Mouse (Mus musculus) naive thymus-derived CD4-positive, alpha-beta T cell, adult 2 months (primary cell): ENCODE measurements around the gene Thrb.
"Not testable (repeated sequence)": the region's sequence is repeated elsewhere in the genome, so short reads cannot be mapped to it uniquely, and the experiment has no call there.

Source experiments
- DNase-seq: peaks from one replicate; pipeline ENCODE4 v3.0.0-alpha.2; 2011; ENCODE audit warnings: low read depth

Thrb gene

DNA sequence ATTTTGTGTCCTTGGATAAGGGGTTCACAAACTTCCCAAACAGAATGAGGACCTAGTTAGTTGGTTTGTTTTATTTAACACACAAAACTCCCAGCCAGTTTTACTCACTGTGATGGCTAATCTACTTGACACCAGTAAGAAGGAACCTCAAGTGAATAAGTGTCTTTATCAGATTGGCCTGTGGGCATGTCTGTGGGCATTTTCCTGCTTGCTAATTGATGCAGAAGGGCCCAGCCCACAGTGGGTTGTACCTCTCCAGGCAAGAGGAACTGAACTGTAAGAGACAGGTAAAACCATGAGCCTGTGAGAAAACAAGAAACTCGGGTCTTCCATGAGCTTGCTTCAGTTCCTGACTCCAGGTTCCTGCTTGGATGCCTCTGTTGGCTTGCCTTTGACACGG, 215.9 kb downstream of the Thrb start:
- no peak for DNase-seq

DNA sequence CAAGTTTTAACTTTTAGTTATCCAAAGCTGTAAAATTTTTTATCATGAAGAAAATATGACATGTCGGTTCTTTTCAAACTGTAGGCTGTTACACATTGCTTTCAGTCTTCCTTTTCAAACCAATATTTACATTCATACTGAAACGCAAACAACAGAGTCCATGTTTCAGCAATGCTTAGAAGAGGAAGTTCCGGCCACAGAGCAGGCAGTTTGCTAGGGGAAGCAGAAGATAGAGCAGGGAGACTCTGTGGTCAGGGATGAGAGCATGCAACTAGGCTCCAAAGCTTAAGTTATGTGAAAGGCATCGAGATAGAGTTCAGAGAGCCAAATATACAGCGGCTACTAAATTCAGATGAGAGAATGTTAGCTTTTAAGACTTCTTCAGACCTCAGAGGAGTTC, 219.4 kb downstream of the Thrb start:
- DNase-seq: no peak

DNA sequence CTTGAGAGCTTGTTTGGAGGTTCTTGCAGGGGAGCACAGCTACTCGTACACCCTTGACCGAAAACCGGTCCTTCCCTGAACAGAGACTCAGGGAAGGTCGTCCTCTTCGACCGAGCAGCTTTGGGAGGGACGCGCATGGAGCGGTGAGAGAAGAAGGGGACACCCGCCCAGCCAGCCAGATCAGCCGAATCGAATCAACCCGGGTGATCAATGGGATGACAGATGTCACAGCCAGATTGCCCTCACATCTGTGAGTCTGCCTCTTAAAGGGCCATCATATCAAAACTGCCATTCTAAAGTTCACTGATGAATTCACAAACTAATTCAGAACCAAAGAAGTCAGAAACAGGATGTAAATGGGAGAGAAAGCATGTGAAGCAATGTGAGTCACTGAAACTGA, 224.8 kb downstream of the Thrb start:
- DNase-seq: no peak

DNA sequence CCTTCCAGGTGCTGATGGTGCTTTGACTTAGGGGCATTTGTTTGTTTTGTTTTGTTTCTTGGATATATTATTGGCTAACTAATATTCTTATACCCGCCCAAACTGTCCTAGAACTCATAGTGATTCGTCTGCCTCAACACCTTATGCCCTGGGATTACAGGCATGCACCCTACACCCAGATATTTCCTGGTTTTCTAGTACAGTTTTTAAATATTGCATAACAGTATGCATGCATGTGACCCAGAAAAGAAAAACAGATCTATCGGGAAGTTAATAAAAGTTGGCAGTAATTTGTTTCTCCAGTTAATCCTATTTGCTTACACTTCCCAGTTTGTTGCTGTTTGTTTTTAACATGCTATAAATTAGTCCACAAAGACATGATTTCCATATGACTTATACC, 225.3 kb downstream of the Thrb start:
- DNase-seq: no peak

DNA sequence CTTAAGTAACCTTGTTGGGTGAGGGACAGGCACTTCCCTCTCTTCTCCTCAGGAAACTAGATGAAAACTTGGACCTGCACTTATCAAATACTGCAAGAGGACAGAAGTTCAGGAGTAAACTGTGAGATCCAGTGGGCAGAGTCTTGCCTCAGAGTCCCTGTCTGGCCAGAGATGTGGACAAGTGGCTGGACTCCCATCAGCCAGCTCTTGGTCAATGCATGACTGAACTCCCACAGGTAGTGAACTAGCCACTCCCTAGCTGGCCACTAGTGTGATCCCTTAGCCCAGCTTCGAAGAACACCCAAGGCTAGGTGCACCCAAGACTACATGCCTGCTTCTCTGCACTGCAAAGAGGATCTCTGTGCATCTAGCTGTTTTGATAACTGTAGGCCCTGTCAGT, 234.7 kb downstream of the Thrb start:
- DNase-seq: no peak

DNA sequence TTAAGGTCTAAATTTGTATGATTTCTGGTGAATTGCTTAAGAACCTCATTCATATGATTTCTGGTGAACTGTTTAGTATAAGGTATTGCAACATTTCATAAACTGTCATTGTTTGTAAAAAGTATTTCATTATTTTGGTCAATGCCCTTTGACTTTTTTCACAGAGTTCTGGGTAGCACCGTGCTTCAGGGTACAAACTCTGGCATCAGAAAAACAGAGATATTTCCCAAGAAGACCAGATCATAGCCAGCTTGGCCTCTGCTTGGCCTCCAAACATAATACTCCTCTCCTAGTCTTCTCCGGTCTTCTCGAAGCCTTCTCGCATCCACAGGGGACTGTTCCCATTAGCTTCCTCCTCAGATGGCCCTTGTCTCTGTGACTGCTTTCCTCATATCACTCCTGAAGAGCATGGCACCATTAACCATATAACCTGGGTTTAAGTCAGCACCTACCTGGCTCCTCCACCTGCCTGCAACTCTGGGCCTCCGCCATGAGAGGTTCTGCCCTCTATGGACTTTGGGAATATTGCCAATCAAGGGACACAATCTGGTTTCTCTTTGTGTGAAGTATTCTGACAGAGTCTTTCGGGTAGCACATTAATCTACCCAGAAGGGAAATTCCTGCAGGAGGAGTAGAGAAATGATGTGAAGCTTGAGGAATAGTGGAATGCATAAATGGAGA, 239.8 kb downstream of the Thrb start:
- DNase-seq: no peak

DNA sequence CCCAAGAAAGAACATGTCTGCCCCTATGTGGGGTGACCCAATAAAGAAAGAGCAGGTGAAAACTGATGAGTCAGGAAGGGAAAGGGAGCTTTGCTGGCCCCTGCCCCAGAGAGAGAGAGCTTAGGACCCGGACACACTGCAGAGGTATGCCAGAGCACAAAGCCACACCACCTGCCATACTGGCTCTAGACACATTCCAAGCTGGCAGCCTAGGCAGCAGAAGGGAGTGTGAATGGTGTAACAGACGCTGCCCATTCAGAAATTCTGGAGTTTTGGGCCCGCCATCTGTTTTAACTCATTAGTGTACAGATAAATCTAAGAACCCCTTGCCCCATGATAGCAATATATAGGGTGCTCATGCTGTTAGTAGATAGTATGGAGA, 240.3 kb downstream of the Thrb start:
- DNase-seq: no peak

DNA sequence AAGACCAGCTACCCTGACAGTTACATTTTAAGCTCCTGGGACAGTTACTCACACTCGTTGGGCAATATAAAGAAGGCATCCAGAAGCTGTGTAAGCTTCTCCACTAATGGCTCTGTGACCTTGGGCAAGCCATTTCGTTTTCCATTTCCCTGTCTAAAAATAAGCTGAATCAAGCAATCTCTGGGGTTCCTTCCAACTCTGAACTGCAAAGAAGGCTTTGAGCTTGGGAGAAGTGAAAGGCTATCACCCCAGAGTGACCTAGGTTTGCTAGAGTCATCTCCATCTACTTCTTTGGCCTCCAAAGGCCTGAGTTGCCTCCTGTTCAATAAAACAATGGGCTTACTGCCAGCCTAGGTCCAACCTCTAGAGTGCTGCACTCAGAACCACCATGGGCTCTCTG, 242.4 kb downstream of the Thrb start:
- DNase-seq: no peak

DNA sequence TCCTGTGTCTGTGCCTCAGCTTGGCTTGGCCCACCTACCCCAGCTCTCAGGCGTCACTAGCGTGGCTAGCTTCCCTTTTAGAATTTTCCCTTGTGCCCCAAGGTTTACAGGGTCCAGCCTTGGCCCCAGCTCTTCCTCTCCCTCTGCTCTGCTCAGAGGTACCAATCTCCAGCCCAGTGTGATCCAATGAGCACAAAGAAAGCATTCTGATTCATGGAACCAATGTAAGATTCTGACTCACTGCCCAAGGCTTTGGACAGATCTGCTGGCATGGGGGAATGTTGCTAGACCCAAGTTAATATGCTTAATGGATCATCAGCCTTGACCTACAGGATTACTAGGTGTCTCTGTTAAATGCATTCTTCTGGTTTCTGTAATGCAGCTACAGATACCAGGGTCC, 243.1 kb downstream of the Thrb start:
- no peak for DNase-seq

DNA sequence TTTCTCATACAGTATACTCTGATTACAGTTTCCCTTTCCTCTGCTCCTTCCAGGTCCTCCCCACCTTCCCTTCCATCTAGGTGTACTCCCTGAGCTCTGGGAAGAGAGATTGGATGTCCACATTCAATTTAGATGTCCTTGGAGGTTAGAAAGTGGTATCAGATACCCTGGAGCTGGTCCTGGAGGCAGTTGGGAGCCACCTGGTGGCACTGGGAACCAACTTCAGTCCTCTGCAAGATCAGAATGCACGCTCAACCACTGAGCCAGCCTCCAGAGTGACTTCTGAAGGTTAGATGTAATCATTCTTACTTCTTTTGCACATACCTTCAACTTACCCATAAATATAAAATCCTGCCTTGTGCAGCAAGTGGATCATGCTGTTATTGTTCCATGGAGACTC, 244.5 kb downstream of the Thrb start:
- no peak for DNase-seq

DNA sequence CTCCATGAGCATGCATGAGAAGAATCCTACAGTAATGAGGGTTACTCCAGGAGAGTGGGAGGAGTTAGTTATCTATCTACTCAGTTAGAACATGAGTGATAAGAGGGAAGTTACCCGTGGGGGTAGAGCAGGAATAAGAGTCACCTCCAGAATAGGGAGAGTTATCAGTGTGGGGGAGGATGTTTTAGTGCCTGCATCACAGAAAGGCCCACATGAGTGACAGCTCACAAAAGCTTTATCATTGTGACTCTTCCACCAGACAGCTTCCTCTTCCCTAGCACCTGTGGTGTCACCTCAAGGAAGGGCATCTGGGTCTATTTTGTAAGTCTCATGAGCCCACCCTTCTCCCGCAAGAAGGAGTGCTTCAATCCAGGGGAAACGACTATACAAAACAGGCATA, 245.6 kb downstream of the Thrb start:
- no peak for DNase-seq

DNA sequence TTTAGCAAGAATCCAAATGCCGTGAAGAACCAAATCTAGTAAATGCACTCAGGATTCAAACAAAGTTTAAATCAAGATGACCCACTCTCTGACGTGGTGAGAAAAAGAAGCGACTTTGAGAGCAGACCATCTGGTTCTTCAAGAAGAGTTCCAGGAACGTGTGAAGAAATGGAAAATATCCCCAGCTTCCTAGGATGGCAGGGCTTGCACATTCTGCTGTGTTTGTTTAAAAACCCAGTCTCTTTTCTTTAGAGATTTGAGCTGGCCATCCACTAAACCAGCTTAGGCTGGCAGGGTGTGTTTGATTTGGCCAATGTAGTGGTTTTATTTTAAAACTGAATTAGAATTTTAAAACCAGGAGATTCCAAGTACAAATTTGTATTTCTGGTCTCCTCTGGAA, 246.9 kb downstream of the Thrb start:
- no peak for DNase-seq

DNA sequence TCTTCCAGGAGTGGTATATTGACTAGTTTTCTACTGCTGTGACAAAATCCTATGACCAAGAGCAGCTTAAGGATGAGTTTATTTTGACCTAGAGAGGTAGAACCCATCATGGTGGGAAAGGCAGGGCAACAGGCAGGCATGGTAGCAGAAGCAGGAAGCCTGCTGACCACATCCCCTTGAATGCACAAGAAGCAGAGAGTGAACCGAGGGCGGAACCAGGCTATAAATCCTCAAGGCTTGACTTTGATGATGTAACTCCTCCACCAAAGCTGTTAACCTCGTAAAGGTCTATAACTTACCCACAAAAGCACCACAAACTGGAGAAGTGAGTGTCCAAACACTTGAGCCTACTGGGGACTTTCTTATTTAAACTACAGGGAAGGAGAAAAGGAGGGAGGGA, 251.1 kb downstream of the Thrb start:
- DNase-seq: no peak

DNA sequence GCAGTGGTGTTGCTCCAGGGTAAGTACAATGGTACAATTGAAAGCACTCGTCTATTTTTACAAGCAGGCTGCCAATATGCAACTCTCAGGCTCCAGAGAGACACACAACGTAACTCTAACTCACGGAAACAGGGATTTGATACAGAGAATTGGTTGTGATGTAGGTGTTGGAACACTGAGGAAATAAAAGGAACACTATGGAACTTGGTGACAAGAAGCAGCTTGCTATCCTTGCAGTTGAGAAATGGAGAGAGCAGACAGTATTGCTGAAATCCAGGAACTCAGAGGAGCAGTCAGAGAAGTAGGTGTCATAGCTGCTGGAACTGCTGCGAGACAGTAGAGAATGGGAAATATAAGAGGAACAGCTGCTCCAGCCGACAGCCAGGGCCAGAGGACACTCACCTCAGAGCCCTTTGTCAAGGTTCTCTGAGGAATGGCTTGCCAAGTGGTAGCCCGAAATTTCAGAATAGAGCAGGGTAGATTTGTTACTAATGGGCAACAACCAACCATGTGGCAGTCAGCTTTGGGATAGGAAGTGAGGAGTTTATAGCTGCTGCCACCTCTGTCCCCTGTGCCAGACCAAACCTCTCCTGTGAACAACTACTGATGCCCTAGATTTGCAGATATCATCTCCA, 252.6 kb downstream of the Thrb start:
- no peak for DNase-seq

DNA sequence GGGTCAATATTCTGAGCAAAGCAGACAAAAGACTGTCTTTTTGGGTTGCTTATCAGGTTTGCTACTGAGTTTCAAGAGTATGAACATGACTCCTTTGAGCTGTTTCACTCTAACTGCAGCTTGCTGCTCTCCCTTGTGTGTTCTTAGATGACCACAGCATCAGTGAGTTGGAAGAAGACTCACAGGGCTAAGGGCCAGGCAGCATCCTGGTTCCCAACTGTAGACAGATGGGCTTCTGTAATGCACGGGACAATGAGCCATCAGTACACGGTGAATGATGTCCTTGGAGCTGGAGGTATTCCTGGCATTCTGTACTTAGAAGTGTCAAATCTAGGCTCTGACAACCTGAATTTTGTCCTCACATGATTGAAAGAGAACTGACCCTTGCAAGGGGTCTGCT, 255.5 kb downstream of the Thrb start:
- no peak for DNase-seq

DNA sequence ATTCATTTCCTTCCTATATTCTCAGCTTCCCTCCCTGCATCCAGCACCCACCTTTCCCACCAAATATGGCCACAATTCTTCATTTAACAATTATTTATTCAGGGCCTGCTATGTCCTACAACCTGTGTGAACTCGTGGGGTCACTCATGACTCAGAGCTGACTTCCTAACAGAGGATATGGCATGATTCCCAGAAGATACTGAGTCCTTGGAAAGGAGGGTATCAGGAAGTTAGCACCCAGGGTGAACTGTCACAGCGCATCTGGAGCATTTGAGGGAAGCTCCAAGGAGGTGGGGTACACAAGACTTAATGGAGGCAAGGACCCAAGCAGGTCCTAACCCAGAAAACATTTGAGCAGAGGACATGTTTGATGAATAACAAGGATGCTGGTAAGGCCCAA, 256.6 kb downstream of the Thrb start:
- DNase-seq: no peak

DNA sequence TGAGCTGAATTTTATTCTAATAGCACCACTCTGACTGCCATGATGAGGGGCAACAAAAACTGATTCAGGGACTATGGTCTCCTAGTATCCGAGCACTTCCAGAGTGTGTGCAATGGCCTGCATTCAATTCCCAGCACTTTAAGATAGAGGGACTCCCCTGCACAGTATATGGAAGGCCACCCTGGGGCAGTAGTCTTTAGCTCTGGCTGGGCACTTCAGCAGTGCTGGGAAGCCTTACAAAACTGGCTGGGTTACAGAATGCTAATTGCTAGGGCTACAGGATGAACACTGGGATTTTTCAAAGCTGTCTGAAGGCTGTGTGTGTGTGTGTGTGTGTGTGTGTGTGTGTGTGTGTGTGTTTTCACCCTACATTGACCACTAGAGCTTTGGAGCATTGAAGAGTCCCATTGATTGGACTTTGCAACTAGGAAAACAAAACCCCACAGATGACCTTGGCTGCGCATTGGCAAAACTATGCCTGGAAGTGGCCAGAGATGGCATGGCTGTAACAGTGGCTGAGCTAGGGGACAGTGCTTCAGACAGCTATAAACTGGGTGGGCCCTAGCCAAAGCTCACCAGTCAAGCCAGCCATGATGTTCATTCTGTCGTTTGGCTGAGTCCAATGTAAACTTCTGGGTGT, 257.2 kb downstream of the Thrb start:
- no peak for DNase-seq

DNA sequence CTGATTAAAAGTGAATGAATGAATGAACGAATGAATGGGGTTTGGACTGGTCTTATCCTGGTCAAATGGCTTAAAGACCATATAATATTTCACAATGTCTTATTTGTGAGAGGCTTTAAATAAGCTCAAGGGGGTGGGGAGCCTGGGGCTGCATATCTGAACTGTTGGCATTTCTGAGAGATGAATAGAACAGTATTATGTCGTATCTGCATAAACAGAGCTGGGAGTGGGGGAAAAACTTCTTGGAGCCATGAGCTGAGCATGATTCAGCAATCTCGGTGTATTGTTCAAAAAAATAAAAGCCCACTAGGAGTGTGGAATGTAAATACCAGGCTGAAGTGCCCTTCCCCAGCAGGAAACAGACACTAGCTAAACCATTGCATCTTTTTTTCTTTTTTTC, 257.8 kb downstream of the Thrb start:
- no peak for DNase-seq

DNA sequence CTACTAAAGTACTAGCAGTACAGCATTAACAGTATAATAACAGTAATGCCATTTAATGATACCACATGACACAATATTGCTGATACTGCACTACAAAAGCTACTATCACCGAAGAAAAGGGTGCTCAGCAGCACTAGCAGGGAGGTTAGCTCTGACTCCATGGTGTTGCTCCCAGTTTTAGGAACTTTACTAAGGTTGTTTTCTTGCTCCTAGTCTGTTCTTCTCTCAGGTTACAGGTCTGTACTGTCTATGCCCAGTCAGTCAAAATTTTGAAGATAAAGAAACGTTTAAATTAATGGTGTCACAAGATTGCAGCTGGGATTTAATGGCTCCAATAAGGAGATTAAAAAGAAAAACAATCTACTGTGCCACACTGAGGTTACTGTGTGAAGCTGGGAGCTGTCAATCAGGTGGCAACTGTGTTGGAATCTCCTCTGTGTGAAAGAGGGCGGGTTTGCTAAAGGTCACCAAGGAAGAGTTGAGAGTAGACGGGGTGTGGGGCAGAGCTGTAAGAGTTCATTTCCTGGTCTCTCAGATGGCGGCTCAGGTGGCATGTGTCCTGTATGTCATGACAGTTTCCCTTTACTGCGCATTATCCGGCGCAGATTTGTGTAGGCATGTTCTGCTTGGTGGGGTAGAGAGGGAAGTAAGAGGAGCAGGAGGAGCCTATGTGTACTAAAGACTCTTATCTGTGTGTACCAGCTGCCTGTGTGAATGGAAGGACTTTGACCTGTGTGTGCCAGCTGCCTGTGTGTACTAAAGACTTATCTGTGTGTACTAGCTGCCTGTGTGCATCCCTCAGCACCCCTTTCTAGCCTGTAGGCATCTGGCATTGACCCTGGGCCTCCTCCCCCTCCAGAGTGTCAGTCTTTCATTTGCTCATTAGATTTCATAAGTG, 263.0 kb downstream of the Thrb start:
- DNase-seq: peak; percentile 16

DNA sequence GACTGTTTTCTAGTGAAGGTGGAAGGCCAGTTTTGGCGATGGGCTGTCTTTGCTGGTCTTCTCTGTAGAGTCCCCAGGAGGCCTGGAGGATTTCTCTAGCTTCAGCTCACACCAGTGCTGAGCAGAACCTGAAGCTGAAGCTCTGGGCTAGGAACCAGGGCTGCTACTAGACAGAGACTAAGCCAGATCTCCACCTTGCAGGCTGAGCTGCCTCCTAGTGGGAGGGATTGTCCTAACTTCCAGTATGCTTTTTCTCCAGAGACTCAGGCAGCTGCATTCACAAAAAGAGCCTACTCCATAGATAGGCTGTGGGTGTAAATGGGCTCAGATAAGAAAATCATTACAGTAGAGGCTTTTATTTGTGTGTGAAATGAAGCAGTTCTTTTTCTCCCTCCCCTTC, 267.4 kb downstream of the Thrb start:
- no peak for DNase-seq

DNA sequence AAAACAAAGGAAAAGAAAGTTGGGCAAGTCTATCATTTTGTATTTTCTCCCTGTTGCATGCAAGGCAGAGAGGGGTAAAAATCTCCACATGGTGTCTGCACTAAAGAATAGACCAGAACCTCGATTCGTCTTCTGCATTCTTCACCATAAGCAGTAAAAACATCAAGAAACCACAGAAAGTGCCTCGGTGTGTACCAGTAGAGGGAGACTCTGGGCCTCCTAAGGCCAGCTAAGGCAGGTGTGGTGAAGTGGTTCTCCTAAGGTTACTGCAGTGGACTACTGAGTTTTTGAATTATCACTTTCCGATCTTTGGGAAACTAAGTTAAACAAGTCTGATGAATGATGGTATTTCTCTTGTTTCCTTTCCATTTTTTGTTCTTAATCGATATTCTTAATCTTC, 269.5 kb downstream of the Thrb start:
- DNase-seq: peak; percentile 42

DNA sequence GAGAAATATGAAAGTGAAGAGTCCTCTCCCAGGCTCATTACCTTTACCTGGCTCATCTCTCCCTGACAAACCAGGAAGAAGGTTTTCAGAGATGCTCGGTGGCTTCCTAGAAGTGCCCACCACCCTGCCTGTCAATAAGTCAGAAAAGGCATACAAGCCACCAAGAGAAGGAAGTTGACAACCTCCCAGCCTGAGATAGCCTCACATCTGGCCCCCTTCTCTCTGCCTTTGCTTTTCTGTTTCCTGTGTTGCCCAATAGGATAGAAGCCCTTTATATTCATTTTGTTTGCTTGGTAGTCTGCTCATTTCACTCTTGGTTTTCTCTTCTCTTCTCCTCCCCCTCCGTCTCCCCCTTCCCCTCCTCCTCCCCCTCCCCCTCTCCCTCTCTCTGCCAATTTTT, 273.4 kb downstream of the Thrb start:
- no peak for DNase-seq

DNA sequence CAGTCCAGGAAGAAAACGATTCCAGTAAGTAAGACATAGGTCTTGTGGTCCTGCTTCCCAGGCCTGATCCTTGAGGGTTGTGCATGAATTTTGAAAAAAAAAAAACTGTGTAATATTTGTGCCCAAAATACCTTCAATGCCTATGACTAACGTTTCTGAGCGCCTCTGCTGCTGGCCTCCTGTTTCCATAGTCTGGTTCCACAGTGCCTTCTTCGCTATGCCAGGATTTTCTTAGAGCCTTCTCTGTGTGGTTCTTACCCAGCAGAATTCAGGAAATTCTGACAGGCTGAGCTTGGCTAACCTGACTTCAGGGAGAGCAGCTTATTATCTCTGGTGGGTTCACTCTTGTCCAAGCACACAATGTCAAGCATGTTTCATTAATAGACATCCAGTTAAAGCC, 274.7 kb downstream of the Thrb start:
- DNase-seq: not testable (repeated sequence)
